9 mouse cellular contexts compared by ENCODE assay signal in genomic region chr16:38475681-38476311, GRCm38 (mm10). TPM values are rescaled to one million over a fixed set of nuclear protein-coding genes. Genes with fewer than 3 reads are reported as not detected.
DNase-seq lines count a peak whose midpoint lies in the region; ATAC-seq and TF ChIP-seq lines count a peak whose summit lies in the region.
"Had no signal": no experiment of that assay in that cellular context is flagged by ENCODE, and none has a peak within 500 bp of the region (broad histone marks: within the 10 kb centered on the region; RNA-seq: fewer than 3 reads in every experiment).

No protein-coding gene starts in this region.

- 0 out of 4 replicates have a peak, but pooled peaks of 1 of the 2 experiments have one; percentile 38 for TF ChIP-seq EP300 in MEL (IDR thresholded peaks at IDR 0.05; ENCODE audit: low read depth in 1 of 2, low read length in 2 of 2)

- no peaks in the 10 kb centered on the region for H3K36me3 ChIP-seq in heart, embryonic 13.5 days
- peaks cover 0 to 37% of the 10 kb centered on the region in 2 experiments; a peak in 2 of 4 replicates for H3K36me3 ChIP-seq in MEL (ENCODE audit: control insufficient read depth in 1 of 2, insufficient read depth in 2 of 2, low read length in 2 of 2)
- no peaks in the 10 kb centered on the region for H3K36me3 ChIP-seq in hindbrain, embryonic 10.5 days
- no peaks in the 10 kb centered on the region for H3K36me3 ChIP-seq in thymus, adult 2 months (ENCODE audit: control insufficient read depth, insufficient read depth, low read length)

- TF ChIP-seq CTCF in MEL (IDR thresholded peaks at IDR 0.05 in 2 of 3, conservative IDR thresholded peaks at IDR 0.05 in 1 of 3; ENCODE audit: control insufficient read depth in 1 of 3, insufficient read depth in 1 of 3, low read depth in 2 of 3, low read length in 3 of 3, poor library complexity in 1 of 3, severe bottlenecking in 1 of 3): no peak
- TF ChIP-seq CTCF in thymus, adult 2 months (IDR thresholded peaks at IDR 0.05; ENCODE audit: borderline replicate concordance, control insufficient read depth, extremely low read depth, insufficient read depth, low read length, poor library complexity): no peak

- 24% methylated on average over 4 of the region's 4 CpGs for WGBS in heart, embryonic 13.5 days
- 53% methylated on average over 4 of the region's 4 CpGs for WGBS in hindbrain, embryonic 10.5 days
- 45% methylated on average over 4 of the region's 4 CpGs for WGBS in thymus, adult 2 months

- no peak; a peak in 1 of 4 replicates for TF ChIP-seq POLR2A in MEL (IDR thresholded peaks at IDR 0.05; ENCODE audit: control insufficient read depth in 1 of 2, insufficient read depth in 1 of 2, low read depth in 1 of 2, low read length in 2 of 2, poor library complexity in 1 of 2)
- TF ChIP-seq POLR2A in thymus, adult 2 months (IDR thresholded peaks at IDR 0.05; ENCODE audit: control insufficient read depth, extremely low read depth, insufficient read depth, low read length, poor library complexity): no peak

- H3K27ac ChIP-seq in heart, embryonic 13.5 days (replicated peaks): peak overlapping the region; percentile 92
- H3K27ac ChIP-seq in MEL (ENCODE audit: control insufficient read depth, low read depth, low read length): peak overlapping the region; percentile 49
- H3K27ac ChIP-seq in hindbrain, embryonic 10.5 days: 0 out of 2 replicates have a peak overlapping the region, but pooled peaks have one; percentile 81
- H3K27ac ChIP-seq in thymus, adult 2 months (ENCODE audit: control insufficient read depth, insufficient read depth, low read length): no peak overlapping the region

- no peaks in the 10 kb centered on the region for H3K9me3 ChIP-seq in heart, embryonic 13.5 days
- H3K9me3 ChIP-seq in MEL (replicated peaks; ENCODE audit: insufficient read depth, low read length): no peaks in the 10 kb centered on the region
- H3K9me3 ChIP-seq in hindbrain, embryonic 10.5 days: no peaks in the 10 kb centered on the region

- TF ChIP-seq RAD21 in MEL (IDR thresholded peaks at IDR 0.05; ENCODE audit: low read depth, low read length): no peak

- peak overlapping the region; percentile 51 for H3K4me3 ChIP-seq in heart, embryonic 13.5 days
- peak overlapping the region; percentile 66 to 75 for H3K4me3 ChIP-seq in MEL (ENCODE audit: control insufficient read depth in 1 of 2, insufficient read depth in 1 of 2, low read depth in 2 of 2, low read length in 2 of 2)
- peak overlapping the region; percentile 51 for H3K4me3 ChIP-seq in hindbrain, embryonic 10.5 days
- H3K4me3 ChIP-seq in thymus, adult 2 months (ENCODE audit: control insufficient read depth, insufficient read depth, low read length): no peak overlapping the region; the same call in 1 of the 2 replicates

- no peaks in the 10 kb centered on the region; the same call in 1 of the 2 replicates for H3K79me2 ChIP-seq in MEL (ENCODE audit: control insufficient read depth, insufficient read depth, low read length, poor library complexity)

- no peak for DNase-seq in heart, postnatal 4 days
- peak; percentile 74 for DNase-seq in MEL (ENCODE audit: low read depth, low spot score)
- no peak for DNase-seq in hindbrain, embryonic 10.5 days (ENCODE audit: low spot score)
- DNase-seq in adrenal gland, adult 18-20 months (ENCODE audit: low spot score in 2 of 2): no peak
- no peak for DNase-seq in adrenal gland, postnatal 14 days
- DNase-seq in thymus, adult 2 months: no peak

- ATAC-seq in heart, embryonic 13.5 days (ENCODE audit: extremely low read depth, insufficient number of reproducible peaks, low FRiP score, low TSS enrichment): no peak
- ATAC-seq in megakaryocyte progenitor cell, adult 5-6 weeks (replicated peaks; ENCODE audit: poor library complexity): peak; percentile 37
- ATAC-seq: Patski had no signal

- no peaks in the 10 kb centered on the region for H3K27me3 ChIP-seq in heart, embryonic 13.5 days (replicated peaks)
- no peaks in the 10 kb centered on the region for H3K27me3 ChIP-seq in MEL (ENCODE audit: control insufficient read depth in 1 of 2, insufficient read depth in 2 of 2, low read length in 2 of 2)
- H3K27me3 ChIP-seq in hindbrain, embryonic 10.5 days (ENCODE audit: insufficient read depth, poor library complexity, severe bottlenecking): peaks cover 5% of the 10 kb centered on the region; the same call in 1 of the 2 replicates
- H3K27me3 ChIP-seq in thymus, adult 2 months (ENCODE audit: control insufficient read depth, insufficient read depth, low read length): no peaks in the 10 kb centered on the region
- H3K27me3 ChIP-seq: Patski had no signal

- H3K4me2 ChIP-seq in heart, embryonic 13.5 days: peak overlapping the region; percentile 71

- peaks cover 19% of the 10 kb centered on the region for H3K4me1 ChIP-seq in heart, embryonic 13.5 days
- H3K4me1 ChIP-seq in MEL (ENCODE audit: control insufficient read depth in 1 of 2, insufficient read depth in 2 of 2, low read length in 2 of 2): peaks cover 11 to 30% of the 10 kb centered on the region in 2 experiments
- H3K4me1 ChIP-seq in hindbrain, embryonic 10.5 days (replicated peaks): peaks cover 20% of the 10 kb centered on the region
- peaks cover 13% of the 10 kb centered on the region for H3K4me1 ChIP-seq in thymus, adult 2 months (replicated peaks; ENCODE audit: control insufficient read depth, insufficient read depth, low read length)

- H3K9ac ChIP-seq in heart, embryonic 13.5 days: peak overlapping the region; percentile 81
- peak overlapping the region; percentile 65 for H3K9ac ChIP-seq in MEL (ENCODE audit: control insufficient read depth, low read depth, low read length, poor library complexity, severe bottlenecking)

TF ChIP-seq in MEL, 35 proteins besides CTCF, POLR2A, EP300 and RAD21 (continues in another document):
- 0 out of 2 replicates have a peak, but pooled peaks have one; percentile 26 for TF ChIP-seq SIN3A (IDR thresholded peaks at IDR 0.05; ENCODE audit: low read length)
- peak; percentile 69 for TF ChIP-seq ZNF384 (IDR thresholded peaks at IDR 0.05; ENCODE audit: low read depth, low read length)
- peak; percentile 18; the same call in 1 of the 2 replicates for TF ChIP-seq MXI1 (IDR thresholded peaks at IDR 0.05; ENCODE audit: low read depth, low read length)
- TF ChIP-seq HCFC1 (IDR thresholded peaks at IDR 0.05; ENCODE audit: low read depth, low read length): peak; percentile 31; the same call in 1 of the 2 replicates
- no peak for TF ChIP-seq USF1 (IDR thresholded peaks at IDR 0.05; ENCODE audit: low read depth, low read length)

RNA-seq across cellular contexts. Expression of gene Cd80, which starts 20.4 kb away (rescaled TPM):
- polyA plus RNA-seq in heart, embryonic 13.5 days (2015; fragmentation: Nextera tagmentation; extraction: Ambion mirVana): 0.53 and 0.55 TPM in 2 replicates
- total RNA-seq in heart, postnatal 4 days (2021): under 1 TPM; 0.26 to 0.27 TPM
- total RNA-seq in MEL (2012; rRNA removed): 0.04 and 0.07 TPM in 2 replicates
- under 1 TPM in 1 of 2 experiments, not detected in 1; 0.38 TPM for polyA plus RNA-seq in MEL (2012; ENCODE audit: insufficient read depth in 1 of 2, insufficient read length in 2 of 2, low read depth in 1 of 2, low replicate concordance in 2 of 2, missing spikeins in 1 of 2)
- polyA plus RNA-seq in hindbrain, embryonic 10.5 days (2016; fragmentation: Nextera tagmentation; extraction: Ambion mirVana): 0.41 and 0.52 TPM in 2 replicates
- total RNA-seq in megakaryocyte progenitor cell, adult 5-6 weeks (2015): 0.77 and 1.6 TPM in 2 replicates
- total RNA-seq in megakaryocyte progenitor cell, adult 5-6 weeks (2017): 0.25 and 0.47 TPM in 2 replicates
- under 1 TPM; 0.53 to 0.70 TPM for total RNA-seq in adrenal gland, adult 18-20 months (2021)
- 0.56 and 2.0 TPM in 2 replicates for total RNA-seq in adrenal gland, postnatal 14 days (2021)
- 3.5 and 5.2 TPM in 2 replicates for polyA plus RNA-seq in thymus, adult 2 months (2012; rRNA removed)

RNA-seq across cellular contexts. Expression of gene Adprh, which starts 23.3 kb away (rescaled TPM):
- 92.3 and 102 TPM in 2 replicates for polyA plus RNA-seq in heart, embryonic 13.5 days (2015; fragmentation: Nextera tagmentation; extraction: Ambion mirVana)
- total RNA-seq in heart, postnatal 4 days (2021): 10 to 100 TPM; 34.1 to 35.3 TPM
- total RNA-seq in MEL (2012; rRNA removed): 20.1 and 24.8 TPM in 2 replicates
- polyA plus RNA-seq in MEL (2012; ENCODE audit: insufficient read depth in 1 of 2, insufficient read length in 2 of 2, low read depth in 1 of 2, low replicate concordance in 2 of 2, missing spikeins in 1 of 2): 10 to 100 TPM in 1 of 2 experiments, not detected in 1; 86.7 TPM
- polyA plus RNA-seq in hindbrain, embryonic 10.5 days (2016; fragmentation: Nextera tagmentation; extraction: Ambion mirVana): 143 and 164 TPM in 2 replicates
- 22.9 and 23.5 TPM in 2 replicates for total RNA-seq in megakaryocyte progenitor cell, adult 5-6 weeks (2015)
- total RNA-seq in megakaryocyte progenitor cell, adult 5-6 weeks (2017): 14.9 and 16.0 TPM in 2 replicates
- total RNA-seq in adrenal gland, adult 18-20 months (2021): 10 to 100 TPM; 32.8 to 39.6 TPM
- total RNA-seq in adrenal gland, postnatal 14 days (2021): 41.2 and 42.2 TPM in 2 replicates
- 49.8 and 54.2 TPM in 2 replicates for polyA plus RNA-seq in thymus, adult 2 months (2012; rRNA removed)

RNA-seq across cellular contexts. Expression of gene Pla1a, which starts 42.9 kb away (rescaled TPM):
- polyA plus RNA-seq in heart, embryonic 13.5 days (2015; fragmentation: Nextera tagmentation; extraction: Ambion mirVana): 0.37 and 0.69 TPM in 2 replicates
- total RNA-seq in heart, postnatal 4 days (2021): 1 to 10 TPM; 5.8 to 5.9 TPM
- not detected in 2 replicates for total RNA-seq in MEL (2012; rRNA removed)
- polyA plus RNA-seq in MEL (2012; ENCODE audit: insufficient read depth in 1 of 2, insufficient read length in 2 of 2, low read depth in 1 of 2, low replicate concordance in 2 of 2, missing spikeins in 1 of 2): under 1 TPM in 1 of 2 experiments, not detected in 1; 0.04 TPM
- polyA plus RNA-seq in hindbrain, embryonic 10.5 days (2016; fragmentation: Nextera tagmentation; extraction: Ambion mirVana): 0.10 and 0.27 TPM in 2 replicates
- total RNA-seq in megakaryocyte progenitor cell, adult 5-6 weeks (2015): not detected in 2 replicates
- not detected in 2 replicates for total RNA-seq in megakaryocyte progenitor cell, adult 5-6 weeks (2017)
- total RNA-seq in adrenal gland, adult 18-20 months (2021): 10 to 100 TPM; 13.9 to 51.8 TPM
- total RNA-seq in adrenal gland, postnatal 14 days (2021): 21.4 and 27.2 TPM in 2 replicates
- polyA plus RNA-seq in thymus, adult 2 months (2012; rRNA removed): 4.1 and 5.5 TPM in 2 replicates

RNA-seq across cellular contexts. Expression of gene Timmdc1, which starts 46.7 kb away (rescaled TPM):
- 29.7 and 35.3 TPM in 2 replicates for polyA plus RNA-seq in heart, embryonic 13.5 days (2015; fragmentation: Nextera tagmentation; extraction: Ambion mirVana)
- total RNA-seq in heart, postnatal 4 days (2021): 10 to 100 TPM; 56.8 to 58.2 TPM
- total RNA-seq in MEL (2012; rRNA removed): 36.4 and 38.0 TPM in 2 replicates
- 10 to 100 TPM in 1 of 2 experiments, not detected in 1; 40.4 TPM for polyA plus RNA-seq in MEL (2012; ENCODE audit: insufficient read depth in 1 of 2, insufficient read length in 2 of 2, low read depth in 1 of 2, low replicate concordance in 2 of 2, missing spikeins in 1 of 2)
- polyA plus RNA-seq in hindbrain, embryonic 10.5 days (2016; fragmentation: Nextera tagmentation; extraction: Ambion mirVana): 36.1 and 36.7 TPM in 2 replicates
- total RNA-seq in megakaryocyte progenitor cell, adult 5-6 weeks (2015): 7.0 and 9.2 TPM in 2 replicates
- total RNA-seq in megakaryocyte progenitor cell, adult 5-6 weeks (2017): 37.1 and 39.0 TPM in 2 replicates
- total RNA-seq in adrenal gland, adult 18-20 months (2021): 10 to 100 TPM; 43.9 to 51.5 TPM
- total RNA-seq in adrenal gland, postnatal 14 days (2021): 46.2 and 46.5 TPM in 2 replicates
- polyA plus RNA-seq in thymus, adult 2 months (2012; rRNA removed): 25.0 and 30.7 TPM in 2 replicates
